Mouse (Mus musculus) lung, embryonic 15.5 days (tissue): ENCODE measurements at regions not wholly inside any gene's neighbourhood (a gene's known extent, or its start where the extent isn't known, plus 50 kb on each side); places are given as distances from the start of the nearest gene placed in this dataset.
"Not testable (repeated sequence)": the region's sequence is repeated elsewhere in the genome, so short reads cannot be mapped to it uniquely, and the experiment has no call there.

Experiments used
- ATAC-seq: fragments of 200-750 bp; cut with Nextera tagmentation; 2 replicates; pipeline ENCODE4 v1.8.0; 2017; ENCODE audit warnings: moderate number of reproducible peaks, borderline replicate concordance; ENCODE audit not compliant: low FRiP score, low TSS enrichment; ENCODE audit errors: extremely low read depth
- H3K27ac ChIP-seq: fragments of 300-500 bp; sonication (generic); 2 replicates; pipeline ENCODE4 v1.5.1; 2015; ENCODE audit warnings: moderate library complexity, mild to moderate bottlenecking, inconsistent platforms
- H3K27me3 ChIP-seq: fragments of 300-500 bp; sonication (generic); 2 replicates; pipeline ENCODE4 v1.6.1; 2015; ENCODE audit warnings: inconsistent platforms
- H3K36me3 ChIP-seq: fragments of 300-500 bp; sonication (generic); 2 replicates; pipeline ENCODE4 v1.6.1; 2015; ENCODE audit warnings: inconsistent platforms
- H3K4me1 ChIP-seq: fragments of 300-500 bp; sonication (generic); 2 replicates; pipeline ENCODE4 v1.6.1; 2015; ENCODE audit warnings: inconsistent platforms
- H3K4me2 ChIP-seq: fragments of 300-500 bp; sonication (generic); 2 replicates; pipeline ENCODE4 v1.6.1; 2015; ENCODE audit warnings: inconsistent platforms, mild to moderate bottlenecking, moderate library complexity
- H3K4me3 ChIP-seq: fragments of 300-500 bp; sonication (generic); 2 replicates; pipeline ENCODE4 v1.5.1; 2015; ENCODE audit warnings: mild to moderate bottlenecking, inconsistent platforms
- H3K9ac ChIP-seq: fragments of 300-500 bp; sonication (generic); 2 replicates; pipeline ENCODE4 v1.6.1; 2015; ENCODE audit warnings: inconsistent platforms
- H3K9me3 ChIP-seq: fragments of 300-500 bp; sonication (generic); 2 replicates; pipeline ENCODE4 v1.6.1; 2016; ENCODE audit warnings: inconsistent platforms
- WGBS: fragments of 180-500 bp; shearing (Covaris S2); methylation state at CpG from one replicate; pipeline ENCODE4 v1.1.7; 2015; 5-methylcytosine and 5-hydroxymethylcytosine counted together

- H3K9ac ChIP-seq: no peak overlapping the region
- no peak overlapping the region for H3K27ac ChIP-seq
- no peak overlapping the region for H3K4me2 ChIP-seq
- no peak for ATAC-seq
- H3K4me1 ChIP-seq: no peaks in the 10 kb centered on the region
- no peaks in the 10 kb centered on the region for H3K9me3 ChIP-seq
- H3K27me3 ChIP-seq: no peaks in the 10 kb centered on the region
- H3K36me3 ChIP-seq: no peaks in the 10 kb centered on the region
- 94% methylated on average over 2 of the region's 2 CpGs for WGBS
- no peak overlapping the region for H3K4me3 ChIP-seq
Observed at GRCm38 (mm10) chr6:37703946-37704345, 166.7 kb upstream of the Trim24 start.

- Histone ChIP-seq H3K9ac (no peak overlapping the region), H3K4me1 (no peaks in the 10 kb centered on the region), H3K4me2 (no peak overlapping the region), H3K4me3 (no peak overlapping the region), H3K9me3 (no peaks in the 10 kb centered on the region), H3K27me3 (no peaks in the 10 kb centered on the region), H3K27ac (no peak overlapping the region), H3K36me3 (no peaks in the 10 kb centered on the region)
- ATAC-seq: no peak
- 57% methylated on average over 1 of the region's 1 CpGs for WGBS
Observed at GRCm38 (mm10) chr6:37705733-37706145, 164.9 kb upstream of the Trim24 start.

GRCm38 (mm10) chr6:37707671-37708070 is 162.9 kb upstream of the Trim24 start:
- WGBS: 70% methylated on average over 1 of the region's 1 CpGs
- not testable (repeated sequence) for H3K9ac ChIP-seq, ATAC-seq, H3K9me3 ChIP-seq, H3K4me3 ChIP-seq, H3K4me1 ChIP-seq, H3K4me2 ChIP-seq, H3K36me3 ChIP-seq, H3K27me3 ChIP-seq, H3K27ac ChIP-seq

GRCm38 (mm10) chr6:37711766-37712165 is 158.8 kb upstream of the Trim24 start:
- H3K9me3 ChIP-seq: no peaks in the 10 kb centered on the region
- H3K27ac ChIP-seq: no peak overlapping the region
- H3K4me1 ChIP-seq: peaks cover 7% of the 10 kb centered on the region; the same call in 1 of the 2 replicates
- no peaks in the 10 kb centered on the region for H3K36me3 ChIP-seq
- H3K27me3 ChIP-seq: no peaks in the 10 kb centered on the region
- no peak overlapping the region for H3K4me2 ChIP-seq
- ATAC-seq: no peak
- H3K9ac ChIP-seq: no peak overlapping the region
- H3K4me3 ChIP-seq: no peak overlapping the region
- WGBS: 92% methylated on average over 1 of the region's 1 CpGs

- H3K4me3 ChIP-seq: no peak overlapping the region
- WGBS: 74% methylated on average over 4 of the region's 4 CpGs
- ATAC-seq: no peak
- H3K4me2 ChIP-seq: no peak overlapping the region
- no peaks in the 10 kb centered on the region for H3K36me3 ChIP-seq
- no peak overlapping the region for H3K9ac ChIP-seq
- peaks cover 7% of the 10 kb centered on the region; the same call in 1 of the 2 replicates for H3K4me1 ChIP-seq
- H3K9me3 ChIP-seq: no peaks in the 10 kb centered on the region
- no peaks in the 10 kb centered on the region for H3K27me3 ChIP-seq
- H3K27ac ChIP-seq: no peak overlapping the region
Observed at GRCm38 (mm10) chr6:37713411-37713810, 157.2 kb upstream of the Trim24 start.

- Histone ChIP-seq H3K4me2 (no peak overlapping the region), H3K27me3 (no peaks in the 10 kb centered on the region), H3K9me3 (no peaks in the 10 kb centered on the region), H3K27ac (no peak overlapping the region), H3K4me1 (peaks cover 7% of the 10 kb centered on the region; the same call in 1 of the 2 replicates), H3K36me3 (no peaks in the 10 kb centered on the region), H3K4me3 (no peak overlapping the region), H3K9ac (no peak overlapping the region)
- 13% methylated on average over 5 of the region's 6 CpGs for WGBS
- no peak for ATAC-seq
Observed at GRCm38 (mm10) chr6:37714223-37714928, 156.2 kb upstream of the Trim24 start.

GRCm38 (mm10) chr6:37721736-37722135 is 148.9 kb upstream of the Trim24 start:
- Histone ChIP-seq H3K27ac (no peak overlapping the region), H3K27me3 (no peaks in the 10 kb centered on the region), H3K36me3 (no peaks in the 10 kb centered on the region), H3K9me3 (no peaks in the 10 kb centered on the region), H3K4me1 (no peaks in the 10 kb centered on the region), H3K9ac (no peak overlapping the region), H3K4me2 (no peak overlapping the region), H3K4me3 (no peak overlapping the region)
- 67% methylated on average over 1 of the region's 1 CpGs for WGBS
- no peak for ATAC-seq

- H3K27ac ChIP-seq: no peak overlapping the region
- H3K27me3 ChIP-seq: no peaks in the 10 kb centered on the region
- no peak for ATAC-seq
- no peak overlapping the region for H3K9ac ChIP-seq
- no peaks in the 10 kb centered on the region for H3K9me3 ChIP-seq
- WGBS: 31% methylated on average over 4 of the region's 4 CpGs
- H3K4me3 ChIP-seq: no peak overlapping the region
- no peak overlapping the region for H3K4me2 ChIP-seq
- H3K36me3 ChIP-seq: no peaks in the 10 kb centered on the region
- no peaks in the 10 kb centered on the region for H3K4me1 ChIP-seq
Observed at GRCm38 (mm10) chr6:37723337-37723736, 147.3 kb upstream of the Trim24 start.

- no peak overlapping the region for H3K4me3 ChIP-seq
Observed at GRCm38 (mm10) chr6:37724240-37724639, 146.4 kb upstream of the Trim24 start.

GRCm38 (mm10) chr6:37728621-37729020 is 142.0 kb upstream of the Trim24 start:
- H3K9ac ChIP-seq: no peak overlapping the region
- H3K9me3 ChIP-seq: no peaks in the 10 kb centered on the region
- no peak overlapping the region for H3K4me3 ChIP-seq
- WGBS: 74% methylated on average over 2 of the region's 2 CpGs
- H3K36me3 ChIP-seq: no peaks in the 10 kb centered on the region
- H3K27ac ChIP-seq: no peak overlapping the region
- no peaks in the 10 kb centered on the region for H3K27me3 ChIP-seq
- no peak for ATAC-seq
- H3K4me1 ChIP-seq: no peaks in the 10 kb centered on the region
- no peak overlapping the region for H3K4me2 ChIP-seq

More at GRCm38 (mm10) chr6:37724240-37724639, 146.4 kb upstream of the Trim24 start:
- H3K27ac ChIP-seq: no peak overlapping the region
- no peaks in the 10 kb centered on the region for H3K9me3 ChIP-seq
- no peaks in the 10 kb centered on the region for H3K36me3 ChIP-seq
- H3K27me3 ChIP-seq: no peaks in the 10 kb centered on the region
- H3K4me2 ChIP-seq: no peak overlapping the region
- 87% methylated on average over 5 of the region's 5 CpGs for WGBS
- no peak overlapping the region for H3K9ac ChIP-seq
- ATAC-seq: no peak
- H3K4me1 ChIP-seq: no peaks in the 10 kb centered on the region

GRCm38 (mm10) chr6:37729165-37729564 is 141.4 kb upstream of the Trim24 start:
- no peak overlapping the region for H3K4me3 ChIP-seq
- ATAC-seq: no peak
- 94% methylated on average over 2 of the region's 2 CpGs for WGBS
- no peak overlapping the region for H3K9ac ChIP-seq
- no peaks in the 10 kb centered on the region for H3K36me3 ChIP-seq
- H3K9me3 ChIP-seq: no peaks in the 10 kb centered on the region
- no peak overlapping the region for H3K4me2 ChIP-seq
- H3K27me3 ChIP-seq: no peaks in the 10 kb centered on the region
- H3K27ac ChIP-seq: no peak overlapping the region
- no peaks in the 10 kb centered on the region for H3K4me1 ChIP-seq

GRCm38 (mm10) chr6:37730500-37731239 is 139.9 kb upstream of the Trim24 start:
- 67% methylated on average over 8 of the region's 8 CpGs for WGBS
- Histone ChIP-seq H3K36me3 (no peaks in the 10 kb centered on the region), H3K4me1 (no peaks in the 10 kb centered on the region), H3K9ac (no peak overlapping the region), H3K4me2 (no peak overlapping the region), H3K9me3 (no peaks in the 10 kb centered on the region), H3K27ac (no peak overlapping the region), H3K27me3 (no peaks in the 10 kb centered on the region), H3K4me3 (no peak overlapping the region)
- ATAC-seq: peak; percentile 46; the same call in 1 of the 2 replicates
